Mouse (Mus musculus) liver, adult 2 months (tissue): ENCODE results near the gene Tacc3.

Experiments
- CTCF ChIP-seq: fragments of 200-500 bp; IDR thresholded peaks from 2 replicates; pipeline ENCODE4 v1.5.1; 2011; ENCODE audit warnings: low read depth, low read length, control low read depth
- POLR2A ChIP-seq: fragments of 200-500 bp; IDR thresholded peaks from 2 replicates; pipeline ENCODE4 v1.6.1; 2011; ENCODE audit warnings: low read length, control low read depth; ENCODE audit not compliant: insufficient read depth; ENCODE audit errors: extremely low read depth

DNA sequence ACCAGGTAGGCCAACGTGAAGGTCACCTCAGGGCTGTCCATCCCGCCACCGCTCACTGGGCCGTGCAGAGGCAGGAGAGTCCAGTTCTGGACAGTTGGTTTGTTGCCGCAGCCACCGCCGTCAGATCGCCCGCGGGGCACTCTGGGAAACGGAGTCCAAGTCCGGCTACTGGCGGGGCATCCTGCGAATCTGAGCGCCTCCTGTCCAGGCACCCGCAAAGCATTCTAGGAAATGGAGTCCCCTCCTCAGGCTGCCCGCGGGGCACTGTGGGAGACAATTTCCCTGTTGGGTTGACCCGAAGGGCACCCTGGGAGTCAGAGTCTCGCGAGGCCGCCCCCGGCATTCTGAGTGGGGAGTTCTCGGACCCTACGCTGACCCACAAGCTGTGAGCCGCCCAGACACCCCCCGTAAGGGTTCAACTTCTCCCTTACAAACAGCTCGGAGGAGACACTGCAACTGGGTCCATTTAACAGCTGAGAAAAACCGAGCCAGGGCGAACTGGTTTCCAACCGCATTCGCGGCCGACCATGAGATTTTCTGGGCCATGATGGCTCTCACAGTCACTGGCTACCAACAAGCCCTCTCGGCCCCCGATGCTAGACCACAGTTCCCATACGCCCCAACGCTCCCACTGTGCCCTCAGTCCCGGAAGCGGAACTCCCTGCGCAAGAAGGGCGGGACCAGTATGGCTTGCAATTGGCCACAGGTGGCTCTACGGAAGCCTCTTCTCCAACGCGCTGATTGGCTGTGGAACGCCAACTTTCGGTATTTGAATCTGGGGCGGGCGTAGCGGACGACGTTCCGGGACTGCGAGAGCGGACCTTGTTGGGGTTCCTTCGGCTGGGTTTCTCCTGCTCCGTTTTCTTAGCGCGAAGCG lies at the start of gene Tacc3, which contains the start of gene Tmem129:
- TF ChIP-seq CTCF (no peak), POLR2A (peak; percentile 80)
